Mouse (Mus musculus) cerebellum, adult 2 months (tissue): ENCODE measurements around the gene Ano1. TPM values are rescaled to one million over a fixed set of nuclear protein-coding genes. Genes with fewer than 3 reads are reported as not detected.

Source experiments
- DNase-seq, 2 experiments: peaks; one replicate each; pipeline ENCODE4 v3.0.0; 2021
- H3K27ac ChIP-seq: fragments of 200-500 bp; 2 replicates; pipeline ENCODE4 v1.5.1; 2012; ENCODE audit warnings: low read length, control low read depth, inconsistent platforms; ENCODE audit not compliant: insufficient read depth
- H3K27me3 ChIP-seq: fragments of 200-500 bp; 2 replicates; pipeline ENCODE4 v1.6.1; 2012; ENCODE audit warnings: inconsistent platforms, mild to moderate bottlenecking, low read length, moderate library complexity; ENCODE audit not compliant: control insufficient read depth, insufficient read depth
- H3K4me1 ChIP-seq: fragments of 200-500 bp; 2 replicates; pipeline ENCODE4 v1.6.1; 2011; ENCODE audit warnings: low read length; ENCODE audit not compliant: control insufficient read depth, insufficient read depth
- H3K4me3 ChIP-seq: fragments of 200-500 bp; replicated peaks from 2 replicates; pipeline ENCODE3; 2011; ENCODE audit warnings: mild to moderate bottlenecking, low read depth, low read length, control low read depth; ENCODE audit not compliant: insufficient read depth
- CTCF ChIP-seq: fragments of 200-500 bp; IDR thresholded peaks from 2 replicates; pipeline ENCODE4 v1.5.1; 2011; ENCODE audit warnings: low read depth, mild to moderate bottlenecking, control low read depth, low read length, moderate library complexity, borderline replicate concordance; ENCODE audit not compliant: insufficient read depth
- POLR2A ChIP-seq: fragments of 200-500 bp; IDR thresholded peaks from 2 replicates; pipeline ENCODE4 v1.6.1; 2011; ENCODE audit warnings: low read length, control low read depth, borderline replicate concordance; ENCODE audit not compliant: insufficient read depth
- WGBS: fragments of 180-500 bp; shearing (Covaris S2); methylation state at CpG from one replicate; pipeline ENCODE4 v1.1.7; 2018; 5-methylcytosine and 5-hydroxymethylcytosine counted together
- polyA plus RNA-seq: library from polyadenylated mRNA; depleted of rRNA; stranded (reverse); fragments of >200 nt; gene quantifications from 2 replicates; pipeline ENCODE4 v1.2.3, GENCODE M21; 2012

Ano1 gene
- polyA plus RNA-seq, 1 experiment: 3.7 TPM

DNA sequence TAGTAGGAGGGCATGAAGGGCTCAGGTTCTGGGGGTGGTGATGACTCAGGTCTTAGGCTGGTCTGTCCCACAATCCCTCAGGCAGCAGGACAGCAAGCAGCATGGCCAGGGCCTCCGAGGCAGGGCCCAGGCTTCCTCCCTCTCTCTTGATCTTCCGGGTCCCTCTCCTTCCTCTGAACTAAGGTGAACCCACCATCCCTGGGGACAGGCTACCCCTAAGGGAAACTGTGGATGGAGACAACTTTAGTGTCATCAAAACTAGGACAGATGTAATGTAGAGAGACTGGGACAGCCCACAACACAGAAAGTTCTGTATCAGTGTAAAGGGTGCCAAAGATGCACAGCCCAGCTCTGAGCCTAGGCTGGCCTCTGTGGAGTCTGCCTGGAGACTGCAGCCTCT, 12.2 kb upstream of the Ano1 start:
- WGBS: 85% methylated on average over 2 of the region's 2 CpGs
- peaks cover 17% of the 10 kb centered on the region for H3K4me1 ChIP-seq
- no peak overlapping the region for H3K4me3 ChIP-seq

DNA sequence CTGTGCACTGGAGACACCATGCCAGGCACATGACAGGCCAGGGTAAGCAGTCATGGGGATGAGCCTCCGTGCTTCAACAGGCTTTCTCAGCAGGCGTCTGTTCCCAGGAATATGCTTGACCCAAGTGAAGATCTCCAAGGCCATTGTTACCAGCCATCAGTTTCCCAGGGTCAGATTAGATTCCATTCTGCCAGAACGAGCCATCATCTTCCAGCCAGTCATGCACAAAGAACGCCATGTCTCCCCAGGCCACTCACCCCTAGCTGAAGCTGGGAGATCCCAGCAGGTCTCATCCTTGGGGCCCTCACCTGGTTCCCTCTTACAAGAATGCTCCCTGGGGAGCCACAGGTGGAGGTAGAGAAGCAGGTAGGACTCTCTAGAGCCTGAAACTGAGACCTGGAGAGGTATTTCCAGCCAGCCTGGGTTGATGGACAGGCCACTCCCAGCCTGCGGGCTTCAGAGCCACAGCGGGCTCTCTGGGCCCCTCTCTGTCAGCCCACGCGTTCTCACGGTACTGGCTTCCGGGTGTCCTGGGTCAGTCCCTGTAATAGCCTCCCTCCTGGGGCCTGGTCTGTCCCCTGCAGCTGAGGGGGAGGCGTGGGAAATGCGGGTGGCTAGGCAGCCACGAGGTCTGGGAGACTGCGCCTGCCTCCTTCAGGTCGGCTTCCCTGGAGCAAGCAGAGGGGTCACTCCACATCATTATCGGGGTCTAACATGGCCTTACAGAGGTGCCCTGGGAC, 10.9 kb upstream of the Ano1 start:
- Histone ChIP-seq H3K27me3 (no peaks in the 10 kb centered on the region), H3K4me1 (peaks cover 17% of the 10 kb centered on the region), H3K4me3 (no peak overlapping the region), H3K27ac (no peak overlapping the region)
- DNase-seq: no peak
- TF ChIP-seq POLR2A (no peak), CTCF (no peak)
- WGBS: 80% methylated on average over 16 of the region's 16 CpGs

More for the DNA sequence above, 12.2 kb upstream of the Ano1 start:
- no peaks in the 10 kb centered on the region for H3K27me3 ChIP-seq
- no peak overlapping the region for H3K27ac ChIP-seq
- TF ChIP-seq CTCF: no peak
- no peak for TF ChIP-seq POLR2A
- DNase-seq: no peak

DNA sequence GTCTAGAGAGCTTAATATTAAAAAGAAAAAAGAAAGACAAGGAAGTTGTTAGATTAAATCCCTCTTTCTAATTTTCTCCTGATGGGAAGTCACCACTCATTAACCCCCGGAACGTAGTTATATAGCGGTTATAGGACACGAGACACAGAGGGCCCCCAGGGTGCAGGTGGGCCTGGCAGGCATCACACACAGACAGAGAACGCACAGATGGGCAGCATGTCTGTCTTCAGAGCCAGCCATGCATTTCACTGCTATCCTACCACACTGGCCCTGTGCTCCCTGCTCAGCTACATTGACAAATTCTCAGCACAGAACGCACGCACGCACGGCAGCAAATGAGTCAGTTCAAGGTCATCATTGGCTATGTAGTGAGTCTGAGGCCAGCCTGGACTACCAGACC, 8.5 kb upstream of the Ano1 start:
- TF ChIP-seq POLR2A (no peak), CTCF (no peak)
- H3K27ac ChIP-seq: no peak overlapping the region

DNA sequence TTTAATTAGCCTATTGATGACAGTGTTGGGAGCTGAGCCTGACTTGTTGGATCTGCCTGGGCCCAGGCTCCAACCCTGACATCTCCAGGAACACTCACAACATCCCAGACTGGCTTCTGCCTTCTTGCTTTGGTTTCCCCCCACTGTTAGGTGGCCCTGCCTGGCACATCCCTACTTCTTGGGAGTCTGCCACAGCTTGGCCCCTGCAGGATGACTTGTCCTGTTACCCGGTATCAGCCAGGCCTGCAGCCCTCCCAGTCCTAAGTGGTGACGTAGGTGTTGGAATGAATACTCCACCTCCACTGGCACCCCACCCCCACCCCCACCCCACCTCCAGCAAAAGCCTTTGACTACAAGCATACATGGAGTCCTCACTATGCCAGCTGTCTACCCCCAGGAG, 7.7 kb upstream of the Ano1 start:
- no peak overlapping the region for H3K27ac ChIP-seq
- WGBS: 58% methylated on average over 2 of the region's 2 CpGs

More for the DNA sequence above, 8.5 kb upstream of the Ano1 start:
- H3K4me3 ChIP-seq: no peak overlapping the region
- H3K4me1 ChIP-seq: peaks cover 17% of the 10 kb centered on the region
- DNase-seq: no peak
- WGBS: 51% methylated on average over 9 of the region's 9 CpGs
- no peaks in the 10 kb centered on the region for H3K27me3 ChIP-seq

DNA sequence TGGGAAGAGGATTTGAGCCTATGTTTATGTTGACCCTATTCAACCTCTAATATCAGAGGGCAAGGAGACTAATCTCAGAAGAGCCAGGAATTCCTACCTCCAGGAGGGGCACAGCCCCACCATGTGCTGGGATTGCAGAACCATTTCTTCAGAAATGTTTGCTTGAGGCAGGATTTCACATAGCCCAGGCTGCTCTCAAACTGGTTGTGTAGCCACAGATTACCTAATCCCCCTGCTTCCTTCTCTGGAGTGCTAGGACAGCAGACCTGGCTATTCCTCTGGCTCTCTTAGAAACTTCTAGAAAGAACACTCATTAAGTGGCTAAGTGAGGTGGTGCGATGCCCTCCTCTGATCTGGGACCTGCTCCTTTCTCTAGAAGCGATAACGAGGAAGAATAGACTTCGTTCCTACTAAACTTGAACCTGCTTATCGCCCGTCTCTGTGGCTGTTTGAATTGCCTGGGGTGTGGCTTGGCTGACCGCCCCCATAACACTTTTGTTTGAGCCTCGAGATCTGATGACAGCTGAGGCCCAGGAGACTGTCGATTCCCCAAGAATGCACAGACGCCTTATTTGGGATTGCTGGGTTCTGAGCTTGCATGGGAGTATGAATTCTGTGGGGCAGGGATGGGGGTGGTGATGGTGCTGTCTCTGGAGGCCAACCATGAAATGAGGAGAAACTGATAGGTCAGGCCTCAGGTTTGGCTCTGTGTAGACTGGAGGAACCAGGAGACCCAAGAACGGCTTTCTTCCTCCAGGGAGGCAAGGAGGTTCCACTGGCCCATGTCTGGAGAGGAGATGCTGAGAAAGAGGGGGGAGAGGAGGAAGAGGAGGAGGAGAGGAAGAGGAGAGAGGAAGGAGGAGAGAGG, 4.0 kb upstream of the Ano1 start:
- DNase-seq: no peak
- no peak for TF ChIP-seq POLR2A
- no peak for TF ChIP-seq CTCF
- Histone ChIP-seq H3K27me3 (no peaks in the 10 kb centered on the region), H3K27ac (no peak overlapping the region), H3K4me1 (peaks cover 3% of the 10 kb centered on the region), H3K4me3 (no peak overlapping the region)
- 65% methylated on average over 11 of the region's 11 CpGs for WGBS

More for the DNA sequence above, 7.7 kb upstream of the Ano1 start:
- no peak for TF ChIP-seq POLR2A
- TF ChIP-seq CTCF: no peak
- Histone ChIP-seq H3K4me3 (no peak overlapping the region), H3K27me3 (no peaks in the 10 kb centered on the region), H3K4me1 (peaks cover 11% of the 10 kb centered on the region)
- no peak for DNase-seq

DNA sequence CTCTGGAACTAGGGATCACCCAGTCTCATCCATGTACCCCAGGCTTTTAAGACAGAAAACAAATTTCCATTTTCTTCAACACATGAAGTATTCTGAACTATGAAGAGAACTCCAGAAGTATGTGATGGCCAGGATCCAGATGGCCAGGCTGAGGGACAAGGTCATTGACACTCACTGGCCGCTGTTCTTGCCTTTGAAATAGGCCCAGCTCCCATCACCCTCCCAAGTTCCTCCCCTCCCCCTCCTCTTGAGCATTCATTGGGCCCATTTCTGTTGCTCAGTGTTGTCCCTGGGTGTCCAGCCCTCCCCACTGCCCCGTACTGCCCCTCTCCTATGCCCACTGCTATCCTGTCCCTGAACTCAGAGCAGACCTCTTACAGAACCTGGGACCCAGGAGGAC, 2.9 kb upstream of the Ano1 start:
- Histone ChIP-seq H3K4me3 (no peak overlapping the region), H3K27me3 (no peaks in the 10 kb centered on the region), H3K27ac (no peak overlapping the region), H3K4me1 (no peaks in the 10 kb centered on the region)
- DNase-seq: no peak
- 85% methylated on average over 2 of the region's 2 CpGs for WGBS
- no peak for TF ChIP-seq CTCF
- no peak for TF ChIP-seq POLR2A

DNA sequence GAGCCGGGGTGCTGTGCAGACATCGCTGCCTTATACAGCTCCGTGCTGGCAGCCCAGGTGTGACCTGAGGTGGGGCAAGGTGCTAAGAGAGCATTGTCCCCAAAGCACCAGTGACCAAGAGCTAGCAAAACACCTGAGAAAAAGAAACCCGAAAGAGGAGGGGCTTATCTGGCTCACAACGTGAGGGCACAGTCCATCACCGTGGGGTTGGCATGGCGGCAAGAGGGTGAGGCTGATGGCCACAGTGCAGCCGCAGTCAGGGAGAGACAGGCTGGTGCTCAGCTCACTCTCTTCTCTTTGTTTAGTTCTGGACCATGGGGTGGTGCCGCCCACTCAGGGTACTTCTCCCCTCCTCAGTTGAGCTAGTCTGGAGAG, 1.9 kb upstream of the Ano1 start:
- H3K27ac ChIP-seq: no peak overlapping the region
- TF ChIP-seq CTCF (no peak), POLR2A (no peak)
- DNase-seq: no peak
- WGBS: 86% methylated on average over 9 of the region's 9 CpGs
- no peaks in the 10 kb centered on the region for H3K27me3 ChIP-seq
- H3K4me1 ChIP-seq: no peaks in the 10 kb centered on the region
- H3K4me3 ChIP-seq: no peak overlapping the region
